Mouse (Mus musculus): ENCODE measurements around the gene Heg1.

The Heg1 gene

DNA sequence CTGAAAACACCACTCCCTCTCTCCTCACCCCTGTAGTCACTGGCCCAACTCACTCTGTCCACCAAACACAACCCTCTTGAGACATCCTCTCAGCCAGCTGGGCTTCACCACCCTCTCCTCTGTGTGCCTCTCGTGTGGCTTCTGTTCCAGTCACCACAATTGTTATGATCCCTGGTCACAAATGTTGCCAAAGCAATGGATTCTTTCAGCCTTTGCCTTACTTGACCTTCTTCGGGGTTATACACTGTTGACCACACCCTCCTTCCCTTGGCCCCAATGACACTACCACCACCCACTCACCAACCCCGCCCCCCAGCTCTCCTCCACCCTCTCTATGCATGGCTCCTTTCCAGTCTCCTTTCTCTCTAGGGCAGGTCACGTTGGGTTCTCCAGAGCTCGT is 6.3 kb upstream of the Heg1 start:
- no peak for DNase-seq

DNA sequence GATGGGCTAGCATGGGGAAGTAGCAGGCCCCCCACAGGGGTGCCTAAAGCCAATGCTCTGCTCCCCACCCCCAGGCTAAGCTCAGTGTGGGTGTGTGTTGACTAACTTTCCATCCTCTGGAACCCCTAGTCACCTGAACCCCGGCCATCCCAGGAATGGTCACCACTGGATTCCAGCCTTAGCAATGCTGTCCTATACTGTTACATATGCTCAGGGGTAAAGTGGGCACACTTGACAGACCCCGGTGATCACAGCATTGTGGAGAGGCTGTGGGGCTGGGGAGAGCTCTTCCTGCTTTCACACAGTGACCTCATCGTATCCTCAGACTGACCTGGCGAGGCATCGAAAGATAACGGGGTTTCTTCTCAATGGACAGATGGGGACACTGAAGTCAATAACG is 3.9 kb upstream of the Heg1 start:
- no peak for DNase-seq

DNA sequence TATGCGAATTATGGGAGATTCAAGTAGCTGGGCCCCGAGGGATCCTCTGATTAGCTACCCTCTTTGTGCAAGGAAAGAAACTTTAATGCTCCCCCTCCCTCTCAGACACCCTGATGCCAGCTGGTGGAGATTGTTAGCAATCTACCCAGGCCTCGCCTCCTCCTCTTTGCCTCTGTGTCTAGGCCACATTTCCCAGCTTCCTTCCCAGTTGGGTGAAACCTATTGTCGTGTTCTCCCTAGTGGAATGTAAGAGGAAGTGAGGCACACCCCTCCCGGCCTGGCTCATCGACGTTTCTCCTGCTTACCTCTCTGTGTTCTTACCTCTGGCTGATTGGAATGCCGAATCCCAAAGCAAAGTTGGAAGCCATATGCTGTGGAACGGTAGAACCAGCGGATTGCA is 3.4 kb upstream of the Heg1 start:
- peak; percentile 32 to 52 for DNase-seq

DNA sequence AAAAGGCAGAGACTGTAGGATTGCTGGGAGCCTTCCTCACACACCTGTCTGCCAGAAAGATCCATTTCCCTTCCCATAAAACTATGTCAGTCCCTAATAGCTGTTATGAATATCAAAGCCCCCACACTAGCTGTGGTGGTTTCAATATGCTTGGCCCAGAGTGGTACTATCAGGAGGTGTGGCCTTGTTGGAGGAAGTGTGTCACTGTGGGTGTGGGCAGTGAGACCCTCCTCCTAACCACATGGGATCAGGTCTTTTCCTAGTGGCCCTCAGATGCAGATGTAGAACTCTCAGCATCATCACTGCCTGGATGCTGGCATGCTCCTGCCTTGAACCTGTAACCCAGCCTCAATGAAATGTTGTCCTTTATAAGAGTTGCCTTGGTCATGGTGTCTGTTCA is 2.5 kb upstream of the Heg1 start:
- no peak for DNase-seq

DNA sequence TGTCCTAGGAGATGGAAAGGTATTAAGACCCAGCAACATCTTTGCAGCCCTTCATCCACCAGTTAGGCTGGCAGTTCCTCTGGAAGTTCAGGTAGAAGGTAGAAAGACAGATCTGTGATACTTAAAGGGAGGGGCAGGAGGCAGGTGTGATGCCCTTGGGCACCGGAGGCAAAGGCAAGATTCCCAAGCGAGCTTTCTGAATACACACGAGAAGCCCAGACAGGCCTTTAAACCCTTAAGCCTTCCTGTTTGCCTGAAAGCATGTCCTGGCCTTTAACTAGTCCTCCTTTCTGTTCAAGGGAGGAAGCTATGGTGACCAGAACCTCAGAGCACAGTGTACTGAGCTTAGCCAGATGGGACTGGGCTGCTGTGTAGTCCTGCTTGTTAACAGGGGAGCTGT is 1.5 kb upstream of the Heg1 start:
- DNase-seq = no peak

DNA sequence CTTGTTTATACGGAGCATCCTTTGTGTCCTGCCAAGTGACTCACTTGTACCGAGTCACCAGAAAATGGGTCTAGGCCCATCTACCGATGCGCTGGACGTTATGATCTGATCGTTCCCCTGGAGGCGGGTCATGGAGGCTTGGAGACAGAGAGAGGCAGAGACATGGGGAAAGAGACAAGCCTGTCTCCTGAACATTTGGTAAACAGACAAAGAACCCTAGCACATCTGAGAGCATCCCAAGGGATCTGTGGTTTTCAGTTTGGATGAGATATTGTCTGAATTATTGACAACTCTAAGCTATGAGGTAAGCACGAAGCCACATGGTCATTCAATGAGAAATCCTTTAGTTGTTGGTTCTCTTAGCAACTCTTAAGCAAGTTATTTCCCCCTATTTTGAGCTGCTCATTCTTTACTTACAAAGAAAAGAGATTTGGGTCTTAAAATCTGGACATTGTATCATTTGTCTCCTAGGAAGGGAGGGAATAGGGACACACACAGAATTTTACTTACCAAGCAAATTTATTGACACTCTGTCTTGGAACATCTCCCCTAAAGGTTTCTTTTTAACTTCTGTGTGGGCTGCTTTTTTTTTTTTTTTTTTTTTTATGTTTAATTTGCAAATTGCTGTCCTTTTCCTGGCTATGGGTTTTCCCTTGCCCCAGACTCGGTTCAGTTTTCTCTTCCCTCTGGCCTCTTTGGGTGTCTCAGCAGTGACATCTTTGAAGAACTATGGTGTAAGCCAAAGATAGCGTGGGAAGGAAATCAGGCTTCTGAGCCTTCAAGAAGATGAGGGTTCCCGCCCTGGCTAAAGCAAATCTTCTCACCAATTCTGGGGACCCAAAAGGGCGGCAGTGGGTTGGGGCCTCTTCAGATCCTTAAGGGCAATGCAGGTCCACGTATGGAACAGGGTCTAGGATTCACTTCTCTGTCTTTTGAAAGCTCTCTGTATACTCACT is 686 bp upstream of the Heg1 start:
- DNase-seq = no peak

DNA sequence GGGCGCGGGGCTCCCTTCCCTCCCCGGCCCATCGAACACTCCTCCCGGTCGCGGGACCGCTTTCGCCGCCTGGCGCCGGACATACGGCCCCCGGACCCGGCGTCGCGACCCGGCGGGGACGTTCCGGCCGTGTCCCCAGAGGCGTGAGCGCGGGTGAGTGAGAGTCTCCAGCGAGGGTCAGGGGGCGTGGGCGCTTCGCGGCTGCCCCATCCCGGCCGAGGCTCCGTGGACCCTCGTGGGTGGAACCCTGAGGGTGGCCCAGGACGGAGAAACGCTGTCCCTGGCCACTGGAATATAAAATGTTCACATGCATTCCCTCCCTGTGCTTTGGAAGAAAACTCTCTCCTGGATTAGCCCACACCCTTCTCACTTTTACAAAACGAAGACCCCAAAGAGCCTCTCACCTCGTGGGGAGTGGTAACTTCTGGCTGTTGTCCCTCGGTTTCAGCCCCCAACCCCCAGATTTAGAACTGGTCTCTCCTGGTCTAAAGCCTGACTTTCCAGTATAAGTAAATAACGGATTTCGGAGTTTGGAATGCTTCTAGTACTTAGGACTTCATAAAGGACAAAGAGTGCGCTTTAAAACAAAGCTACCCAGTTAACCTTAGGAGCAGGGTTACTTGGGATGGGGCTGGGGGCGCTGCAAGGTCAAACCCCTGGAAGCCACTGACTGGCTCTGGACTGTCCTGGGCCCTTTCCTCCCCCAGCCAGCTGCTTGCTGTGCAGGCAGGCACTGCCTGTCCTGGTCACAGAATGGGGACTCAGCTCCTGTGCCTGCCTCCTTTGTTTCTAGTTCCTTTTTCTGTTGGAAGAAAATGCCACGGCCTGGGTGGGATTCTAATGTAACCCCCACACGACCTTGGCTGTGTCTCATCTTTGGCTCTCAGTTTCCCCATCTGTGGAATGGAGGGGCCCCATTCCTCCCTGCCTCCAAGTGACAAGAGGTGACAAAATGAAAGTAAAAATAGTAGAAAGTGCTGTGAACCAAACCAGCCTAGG is 832 bp downstream of the Heg1 start:
- peak in 1 of 2 experiments; percentile 16 for DNase-seq

DNA sequence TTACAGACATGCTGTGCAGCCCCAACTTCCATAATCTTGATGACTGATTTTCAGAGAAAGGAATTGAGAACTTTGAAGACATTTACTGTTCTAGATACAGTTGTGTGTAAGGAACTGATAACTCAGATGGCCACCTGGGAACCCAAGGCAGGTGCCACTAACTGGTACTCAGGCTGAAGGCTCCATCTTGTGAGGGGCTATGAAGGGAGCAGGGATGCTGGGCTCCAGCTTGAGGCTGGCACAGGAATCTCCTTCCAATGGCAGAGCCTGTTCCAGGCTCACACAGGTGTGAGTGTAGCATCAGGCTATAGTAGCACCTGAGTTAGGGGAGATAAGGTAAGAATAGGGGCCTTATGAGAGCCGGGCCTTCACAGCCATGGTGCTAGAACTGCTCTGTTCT is 1.9 kb downstream of the Heg1 start:
- no peak for DNase-seq

DNA sequence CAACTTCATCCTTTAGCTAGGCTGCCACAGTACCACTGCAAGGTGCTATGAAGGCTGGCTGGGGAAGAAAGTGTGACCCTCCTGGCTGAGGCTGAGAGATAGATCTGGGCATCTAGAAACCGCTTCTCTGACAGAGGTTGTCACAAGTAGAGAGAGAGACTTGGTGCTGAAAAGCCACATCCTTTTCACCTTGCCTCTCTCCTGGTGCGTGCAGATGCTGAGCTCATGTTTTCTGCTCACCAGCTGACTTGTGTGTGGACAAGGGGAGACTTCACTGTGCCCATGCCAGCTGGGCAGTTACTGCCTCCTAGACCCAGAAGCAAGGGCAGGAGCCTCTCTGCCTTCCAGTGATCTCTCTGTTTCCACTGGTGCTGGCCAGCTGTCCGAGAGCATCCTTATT is 3.6 kb downstream of the Heg1 start:
- no peak for DNase-seq

DNA sequence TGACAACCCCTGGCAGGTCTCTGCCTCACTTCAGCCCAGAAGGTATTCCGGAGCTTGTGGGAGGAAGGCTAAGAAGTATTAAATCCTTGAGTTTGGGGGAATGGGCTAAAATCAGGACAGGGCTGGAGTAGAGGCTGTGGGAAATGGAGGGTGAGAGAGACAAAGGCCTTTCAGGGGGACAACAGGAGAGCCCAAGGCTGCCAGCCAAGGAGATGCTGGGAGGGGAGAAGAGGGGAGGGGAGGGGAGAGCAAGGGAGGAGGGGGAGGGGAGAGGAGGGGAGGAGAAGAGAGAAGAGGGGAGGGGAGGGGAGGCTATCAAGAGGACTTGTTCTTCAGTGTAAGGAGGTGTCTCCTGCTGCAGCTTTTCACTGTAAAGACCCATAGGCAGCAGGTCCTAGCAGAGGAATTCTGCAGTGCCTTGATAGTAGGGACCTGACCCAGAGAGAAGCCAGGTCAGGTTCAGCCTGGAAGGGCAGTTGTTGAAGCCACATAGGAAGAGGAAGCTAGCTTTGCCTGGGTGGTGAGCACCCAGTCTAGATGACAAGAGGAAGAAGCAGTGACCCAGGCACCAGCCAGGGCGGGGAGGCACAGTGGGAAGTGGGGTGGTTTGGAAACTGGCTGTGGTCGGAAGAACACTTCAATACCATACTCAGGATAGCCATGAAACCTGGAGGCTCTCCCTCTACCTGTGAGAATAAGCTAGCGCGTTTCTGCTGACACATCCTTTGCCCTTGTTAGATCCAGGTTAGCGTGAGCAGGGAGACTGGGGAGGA is 7.0 kb downstream of the Heg1 start:
- no peak for DNase-seq

DNA sequence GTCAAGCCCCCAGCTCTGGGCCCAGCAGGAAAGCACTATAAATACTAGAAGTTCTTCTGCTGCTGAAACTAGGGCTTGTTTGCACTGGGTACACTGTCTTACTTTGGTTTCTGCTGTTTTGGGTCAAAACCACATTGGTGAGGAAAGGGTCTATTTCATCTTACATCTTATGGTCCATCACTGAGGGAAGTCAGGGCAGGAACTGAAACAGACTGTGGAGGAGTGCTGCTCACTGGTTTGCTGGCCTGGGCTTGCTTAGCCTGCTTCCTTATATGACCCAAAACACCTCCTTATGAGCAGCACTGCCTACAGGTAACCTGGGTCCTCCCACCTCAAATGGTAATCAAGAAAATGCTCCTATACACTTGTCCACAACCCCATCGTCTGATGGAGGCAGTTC is 9.4 kb downstream of the Heg1 start:
- DNase-seq = no peak

DNA sequence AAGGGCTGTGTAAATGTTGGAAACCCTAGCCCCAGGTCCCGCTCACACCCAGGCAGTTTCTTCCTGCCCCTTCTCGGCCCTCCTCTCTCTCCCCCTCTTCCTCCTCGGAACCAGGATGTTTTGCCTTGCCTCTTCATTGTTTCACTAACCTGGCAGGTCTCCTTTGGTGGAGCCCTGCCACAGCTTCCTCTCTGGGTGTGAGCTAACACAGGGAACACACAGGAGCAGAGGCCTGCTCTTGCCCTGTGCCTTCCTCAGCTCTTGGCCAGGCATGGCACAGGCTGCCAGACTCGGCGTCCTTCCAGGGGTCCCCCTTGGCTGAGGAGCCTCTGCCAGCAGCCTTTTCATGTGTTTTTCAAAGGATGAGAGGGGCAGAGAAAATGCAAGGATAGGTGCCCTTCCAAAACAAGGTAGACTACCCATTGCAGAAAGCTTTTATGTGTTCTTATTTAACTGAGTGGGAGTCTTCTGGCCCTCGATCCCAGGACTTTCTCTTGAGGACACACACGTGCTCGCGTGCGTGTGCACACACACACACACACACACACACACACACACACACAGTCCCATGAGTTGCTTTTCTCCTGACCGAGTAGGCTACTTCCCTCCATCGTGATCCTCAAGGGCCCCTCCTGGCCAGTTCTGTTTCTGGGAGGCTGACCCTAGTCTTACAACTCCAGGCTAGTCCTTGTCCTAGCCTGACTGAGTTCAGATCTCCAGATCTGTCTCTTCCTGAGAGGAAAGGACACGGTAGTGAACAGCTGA is 12.8 kb downstream of the Heg1 start:
- DNase-seq = no peak

DNA sequence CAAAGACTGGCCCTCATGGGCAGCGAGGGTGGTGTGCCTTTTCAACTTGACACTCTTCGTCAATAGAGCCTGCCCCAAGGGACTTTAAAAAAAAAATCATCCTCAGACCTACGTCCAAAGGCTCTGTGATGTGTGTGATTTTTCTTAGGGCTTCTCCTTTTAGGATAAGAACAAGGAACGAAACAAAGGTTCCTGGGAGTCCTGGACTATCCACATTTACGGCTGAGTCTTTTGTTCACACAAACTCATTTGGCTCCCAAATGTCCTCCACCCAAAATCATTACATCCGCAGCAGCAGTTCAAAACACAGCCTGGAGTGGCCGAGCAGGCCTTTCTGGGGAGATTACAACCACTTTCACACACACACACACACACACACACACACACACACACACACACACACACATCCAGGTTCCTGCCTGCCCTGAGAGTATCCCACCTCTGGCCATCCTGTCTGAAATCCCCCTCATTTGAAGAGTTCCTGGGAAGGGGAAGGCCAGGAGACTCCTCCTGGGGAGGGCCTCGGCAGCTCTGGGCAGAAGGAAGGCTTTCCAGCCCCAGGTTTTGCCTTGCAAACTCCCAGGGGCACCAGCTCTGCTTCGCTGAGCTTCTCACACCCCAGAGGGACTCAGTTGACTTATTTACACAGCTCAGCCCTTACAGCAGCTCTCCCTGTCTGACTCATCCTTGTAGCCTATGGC is 13.6 kb downstream of the Heg1 start:
- no peak for DNase-seq

DNA sequence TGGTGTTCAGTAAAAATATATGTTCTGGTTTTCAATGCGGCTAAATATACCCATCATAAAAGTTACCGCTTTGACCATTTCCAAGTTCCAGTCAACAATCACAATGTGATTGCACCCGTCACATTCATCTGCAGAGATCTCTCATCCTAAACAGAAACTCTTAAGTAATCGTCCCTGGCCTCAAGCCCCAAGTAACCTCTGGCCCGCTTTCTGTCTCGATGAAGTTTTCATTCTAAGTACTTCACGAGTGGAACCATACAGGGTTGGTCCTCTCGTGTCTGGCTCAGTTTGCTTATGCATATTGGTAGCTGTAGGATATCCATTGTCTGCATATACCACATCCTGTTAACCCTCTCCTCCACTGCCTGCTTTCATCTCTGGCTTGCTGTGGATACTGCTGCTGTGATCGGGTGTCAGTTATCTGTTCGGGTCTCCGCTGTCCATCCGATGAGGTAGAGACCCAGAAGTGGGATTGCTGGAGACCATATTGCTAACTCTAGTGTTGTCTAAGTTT is 14.2 kb downstream of the Heg1 start:
- no peak for DNase-seq

DNA sequence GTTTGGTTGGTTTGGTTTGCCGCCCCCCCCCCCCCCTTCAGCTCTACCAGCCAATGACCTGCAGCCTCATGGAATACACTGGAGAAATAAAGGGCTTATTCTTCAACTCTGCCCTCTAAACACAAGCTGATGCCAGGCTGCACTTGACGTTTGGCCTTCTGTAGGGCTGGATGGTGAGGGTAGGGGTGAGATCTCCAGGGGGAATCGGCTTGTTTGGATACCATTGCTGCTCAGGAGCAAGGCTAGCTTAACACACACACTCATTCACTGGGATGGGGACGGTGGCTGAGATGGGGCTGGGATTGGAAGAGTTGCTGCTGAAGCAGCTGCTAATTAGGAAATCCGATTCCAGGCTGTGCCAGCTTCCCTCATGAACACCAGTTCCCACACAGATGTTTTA is 16.4 kb downstream of the Heg1 start:
- DNase-seq = no peak

DNA sequence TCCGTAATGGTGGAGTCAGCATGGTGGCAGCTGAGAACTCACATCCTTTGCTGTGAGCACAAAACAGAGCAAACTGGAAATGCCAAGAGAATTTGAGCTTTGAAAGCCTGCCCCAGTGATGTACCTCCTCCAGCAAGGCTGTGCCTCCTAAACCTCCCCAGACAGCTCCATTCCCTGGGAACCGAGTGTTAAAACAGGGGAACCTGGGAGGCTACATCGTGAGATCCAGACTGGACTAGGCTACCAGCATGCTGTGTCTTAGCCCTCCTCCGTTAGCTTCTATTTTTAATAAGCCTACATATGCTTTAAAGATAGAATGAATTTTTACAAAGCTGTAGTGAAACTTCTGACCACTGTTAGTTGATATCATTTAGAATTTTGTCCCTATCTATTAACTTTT is 17.7 kb downstream of the Heg1 start:
- no peak for DNase-seq

DNA sequence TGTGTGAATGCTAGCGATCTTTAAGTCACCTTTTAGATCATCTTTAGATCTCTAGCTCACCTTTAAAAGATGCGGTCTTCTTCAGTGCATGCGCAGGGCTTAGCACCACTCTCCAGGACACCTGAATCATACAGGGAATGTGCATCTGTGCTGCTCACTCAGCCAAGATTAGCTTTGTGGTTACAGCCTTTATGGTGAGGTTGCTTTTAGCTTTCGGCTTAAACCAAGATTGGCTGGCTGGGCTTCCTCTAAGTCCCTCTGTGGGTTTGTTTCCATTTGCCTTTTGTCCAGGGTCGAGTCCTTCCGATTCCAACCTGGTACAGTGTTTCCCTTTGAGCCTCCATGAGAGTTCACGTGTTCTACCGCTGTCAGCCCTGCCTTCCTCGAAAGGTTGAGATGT is 20.1 kb downstream of the Heg1 start:
- DNase-seq = no peak

DNA sequence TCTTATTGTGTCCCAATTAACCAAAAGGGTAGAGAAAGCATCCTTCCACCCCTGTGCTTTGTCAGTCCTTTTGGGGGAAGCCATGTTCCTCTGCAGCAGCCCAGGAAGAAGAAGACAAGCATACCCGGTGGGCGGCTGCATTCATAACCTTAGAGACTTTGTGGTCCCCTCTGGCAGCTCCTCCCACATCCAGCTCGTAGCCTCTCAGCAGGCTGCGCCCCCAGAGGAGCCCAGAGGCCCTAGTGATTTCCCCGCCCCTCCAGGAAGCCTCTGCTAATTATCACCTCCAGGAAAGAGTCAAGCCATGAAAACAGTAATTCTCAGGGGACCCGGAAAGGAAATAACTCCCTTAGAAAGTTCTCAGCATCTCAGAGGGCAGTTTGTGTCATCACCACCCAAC is 21.1 kb downstream of the Heg1 start:
- DNase-seq = peak; percentile 36

DNA sequence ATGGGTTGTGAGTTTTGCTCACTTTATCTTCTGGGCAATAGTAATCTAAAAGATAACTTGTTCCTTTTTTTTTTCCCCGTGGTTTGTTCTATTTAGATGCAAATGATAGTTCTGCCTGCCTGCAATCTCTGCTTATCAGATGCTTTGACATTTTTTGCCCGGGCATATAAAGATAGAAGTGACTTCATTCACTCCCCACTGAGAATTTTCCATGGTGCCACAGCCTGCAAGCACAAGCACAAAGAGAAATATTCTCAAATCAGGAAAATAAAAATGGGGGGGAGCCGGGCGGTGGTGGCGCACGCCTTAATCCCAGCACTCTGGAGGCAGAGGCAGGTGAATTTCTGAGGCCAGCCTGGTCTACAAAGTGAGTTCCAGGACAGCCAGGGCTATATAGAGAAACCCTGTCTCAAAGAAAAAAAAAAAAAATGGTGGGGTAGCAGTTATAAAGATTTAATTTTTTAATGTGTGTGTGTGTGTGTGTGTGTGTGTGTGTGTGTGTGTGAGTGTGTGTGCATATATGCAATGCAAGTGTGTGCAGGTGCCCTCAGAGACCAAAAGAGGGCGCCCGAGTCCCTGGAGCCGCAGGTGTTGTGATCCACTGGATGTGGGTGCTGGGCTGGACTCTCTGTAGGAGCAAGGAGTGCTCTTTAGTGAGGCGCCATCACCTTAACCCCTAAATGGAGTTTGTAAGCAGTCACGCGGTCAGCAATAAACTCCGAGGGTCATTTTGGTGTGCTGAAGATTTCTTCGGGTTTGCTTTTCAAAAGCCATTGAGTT is 22.1 kb downstream of the Heg1 start:
- no peak for DNase-seq

DNA sequence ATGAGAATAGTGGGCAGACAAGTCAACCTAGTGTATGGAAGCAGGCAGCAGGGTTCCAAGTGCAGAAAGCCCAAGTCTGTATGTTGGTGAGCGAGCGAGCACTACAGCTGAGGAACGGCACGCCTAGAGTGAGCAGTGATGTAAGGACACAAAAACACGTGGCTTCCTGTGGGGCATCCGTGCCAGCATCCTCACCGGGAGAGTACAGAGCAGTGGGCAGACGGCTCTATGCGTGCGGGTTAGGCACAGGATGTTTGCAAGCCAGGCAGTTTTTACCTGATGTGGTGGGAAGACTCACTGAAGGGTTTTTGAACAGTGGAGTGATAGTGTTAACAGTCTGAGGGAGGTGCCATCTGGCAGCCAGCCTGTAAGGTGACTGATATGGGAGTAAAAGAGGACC is 23.9 kb downstream of the Heg1 start:
- DNase-seq = no peak
